Mouse (Mus musculus) heart, postnatal 0 days (tissue): ENCODE measurements around the gene Nek2. TPM values are rescaled to one million over a fixed set of nuclear protein-coding genes. Genes with fewer than 3 reads are reported as not detected.

Experiments
- ATAC-seq: fragments of 200-750 bp; cut with Nextera tagmentation; 2 replicates; pipeline ENCODE4 v1.8.0; 2017; ENCODE audit warnings: low read depth, moderate number of reproducible peaks, moderate library complexity; ENCODE audit not compliant: insufficient read depth
- DNase-seq: peaks from one replicate; pipeline ENCODE4 v3.0.0-alpha.2; 2016; ENCODE audit warnings: low spot score
- H3K27ac ChIP-seq: fragments of 300-500 bp; sonication (generic); 2 replicates; pipeline ENCODE4 v1.5.1; 2014; ENCODE audit warnings: low read depth, mild to moderate bottlenecking
- H3K27me3 ChIP-seq: fragments of 300-500 bp; sonication (generic); 2 replicates; pipeline ENCODE4 v1.6.1; 2014; ENCODE audit warnings: low read length, mixed read lengths; ENCODE audit not compliant: control insufficient read depth, insufficient read depth
- H3K36me3 ChIP-seq: fragments of 300-500 bp; sonication (generic); replicated peaks from 2 replicates; pipeline ENCODE4 v1.6.1; 2014; ENCODE audit warnings: low read length, mixed read lengths; ENCODE audit not compliant: control insufficient read depth, insufficient read depth
- H3K4me1 ChIP-seq: fragments of 300-500 bp; sonication (generic); 2 replicates; pipeline ENCODE4 v1.6.1; 2014; ENCODE audit warnings: antibody characterized with exemption; ENCODE audit not compliant: control insufficient read depth, insufficient read depth
- H3K4me2 ChIP-seq: fragments of 300-500 bp; sonication (generic); 2 replicates; pipeline ENCODE4 v1.6.1; 2014; ENCODE audit warnings: low read depth, mild to moderate bottlenecking, low read length, moderate library complexity
- H3K4me3 ChIP-seq: fragments of 300-500 bp; sonication (generic); 2 replicates; pipeline ENCODE4 v1.5.1; 2014; ENCODE audit warnings: low read depth, low read length
- H3K9ac ChIP-seq: fragments of 300-500 bp; sonication (generic); replicated peaks from 2 replicates; pipeline ENCODE4 v1.6.1; 2014; ENCODE audit warnings: low read depth, low read length, mixed read lengths
- H3K9me3 ChIP-seq: fragments of 300-500 bp; sonication (generic); replicated peaks from 2 replicates; pipeline ENCODE4 v1.6.1; 2016; ENCODE audit warnings: low read length; ENCODE audit not compliant: control insufficient read depth
- CTCF ChIP-seq: IDR thresholded peaks from 2 replicates; pipeline ENCODE4 v1.5.1; 2016; ENCODE audit warnings: antibody characterized with exemption, control low read depth, low read depth
- EP300 ChIP-seq: IDR thresholded peaks from 2 replicates; pipeline ENCODE4 v1.6.1; 2016; ENCODE audit warnings: antibody characterized with exemption, low read depth
- whole genome bisulfite sequencing: fragments of 180-500 bp; shearing (Covaris S2); extraction: QIAGEN DNeasy Blood & Tissue Kit; methylation state at CpG from one replicate; pipeline ENCODE4 v1.1.7; 2014; 5-methylcytosine and 5-hydroxymethylcytosine counted together
- polyA plus RNA-seq: library from polyadenylated mRNA; unstranded; fragments of >200 nt; fragmentation: Nextera tagmentation; extraction: Ambion mirVana; gene quantifications from 2 replicates; pipeline ENCODE4 v1.2.1, GENCODE M21; 2015
- total RNA-seq: library from RNA; depleted of rRNA; stranded (reverse); fragments of >200 nt; gene quantifications from 2 replicates; pipeline ENCODE4 v1.2.3, GENCODE M21; 2014; ENCODE audit warnings: low replicate concordance

The Nek2 gene
- total and polyA plus RNA-seq, 2 experiments from 2014 or later, result 11.7 to 14.8 TPM

- WGBS, result 76% methylated on average over 4 of the region's 4 CpGs
- no peaks in the 10 kb centered on the region for H3K27me3 ChIP-seq
- no peak overlapping the region for H3K4me3 ChIP-seq
- no peaks in the 10 kb centered on the region for H3K9me3 ChIP-seq
- DNase-seq (no peak), ATAC-seq (no peak)
- H3K9ac ChIP-seq, result no peak overlapping the region
- H3K4me1 ChIP-seq, result no peaks in the 10 kb centered on the region
- TF ChIP-seq EP300 (no peak), CTCF (no peak)
- no peak overlapping the region for H3K4me2 ChIP-seq
- no peaks in the 10 kb centered on the region for H3K36me3 ChIP-seq
- H3K27ac ChIP-seq, result no peak overlapping the region
Measured at GRCm38 (mm10) chr1:191814240-191814639, 7.0 kb upstream of the Nek2 start.

GRCm38 (mm10) chr1:191814935-191815334 is 6.3 kb upstream of the Nek2 start:
- WGBS, result 58% methylated on average over 5 of the region's 5 CpGs
- Histone ChIP-seq H3K36me3 (no peaks in the 10 kb centered on the region), H3K27me3 (no peaks in the 10 kb centered on the region), H3K4me1 (no peaks in the 10 kb centered on the region), H3K9ac (no peak overlapping the region), H3K9me3 (no peaks in the 10 kb centered on the region), H3K27ac (no peak overlapping the region), H3K4me2 (no peak overlapping the region), H3K4me3 (no peak overlapping the region)
- DNase-seq, result no peak
- no peak for TF ChIP-seq CTCF
- no peak for TF ChIP-seq EP300
- no peak for ATAC-seq

- Histone ChIP-seq H3K9me3 (no peaks in the 10 kb centered on the region), H3K4me1 (no peaks in the 10 kb centered on the region), H3K4me3 (no peak overlapping the region), H3K27ac (no peak overlapping the region), H3K27me3 (no peaks in the 10 kb centered on the region), H3K36me3 (no peaks in the 10 kb centered on the region), H3K9ac (no peak overlapping the region), H3K4me2 (no peak overlapping the region)
- DNase-seq (no peak), ATAC-seq (no peak)
- no peak for TF ChIP-seq CTCF
- TF ChIP-seq EP300, result no peak
- 61% methylated on average over 3 of the region's 3 CpGs for WGBS
Measured at GRCm38 (mm10) chr1:191816596-191816995, 4.6 kb upstream of the Nek2 start.

- no peak overlapping the region for H3K4me3 ChIP-seq
- no peaks in the 10 kb centered on the region for H3K36me3 ChIP-seq
- H3K9ac ChIP-seq, result no peak overlapping the region
- 0 out of 2 replicates have a peak, but pooled peaks cover 8% of the 10 kb centered on the region for H3K4me1 ChIP-seq
- no peak overlapping the region for H3K27ac ChIP-seq
- TF ChIP-seq EP300 (no peak), CTCF (peak; percentile 97)
- H3K9me3 ChIP-seq, result no peaks in the 10 kb centered on the region
- no peaks in the 10 kb centered on the region for H3K27me3 ChIP-seq
- ATAC-seq (peak; percentile 59), DNase-seq (peak; percentile 90)
- 34% methylated on average over 19 of the region's 19 CpGs for WGBS
- no peak overlapping the region for H3K4me2 ChIP-seq
Measured at GRCm38 (mm10) chr1:191817418-191818144, 3.7 kb upstream of the Nek2 start.

DNA sequence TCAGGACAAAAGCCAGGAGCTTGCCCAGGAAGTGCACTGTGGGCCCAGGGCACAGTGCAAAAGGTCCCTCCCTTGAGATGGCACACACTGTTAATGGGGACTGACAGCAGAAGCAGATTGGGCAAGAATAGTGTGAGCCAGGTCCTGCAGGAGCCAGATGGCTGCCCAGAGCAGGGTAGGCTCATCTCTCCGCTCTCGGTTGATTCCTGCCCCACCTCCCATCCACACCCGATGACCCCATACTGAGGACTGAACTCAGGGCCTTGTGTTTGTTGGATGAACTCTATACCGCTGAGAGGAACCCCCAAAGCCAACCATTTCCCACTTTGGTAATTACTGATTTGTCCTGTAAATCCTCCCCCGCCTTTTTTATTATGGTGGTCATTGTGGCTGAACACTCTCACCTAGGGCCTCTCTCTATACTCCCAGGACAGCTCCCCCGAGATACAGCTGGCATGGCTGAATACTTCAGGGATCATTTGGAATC is 3.1 kb upstream of the Nek2 start:
- no peaks in the 10 kb centered on the region for H3K9me3 ChIP-seq

More for the DNA sequence above, 3.1 kb upstream of the Nek2 start:
- H3K4me2 ChIP-seq, result no peak overlapping the region
- no peak overlapping the region for H3K27ac ChIP-seq
- no peak for ATAC-seq
- TF ChIP-seq CTCF, result no peak
- TF ChIP-seq EP300, result no peak
- no peak overlapping the region for H3K9ac ChIP-seq
- 38% methylated on average over 6 of the region's 6 CpGs for WGBS
- H3K4me1 ChIP-seq, result 0 out of 2 replicates have a peak, but pooled peaks cover 8% of the 10 kb centered on the region
- DNase-seq, result no peak
- H3K27me3 ChIP-seq, result no peaks in the 10 kb centered on the region
- 0 out of 2 replicates have a peak, but pooled peaks cover 1% of the 10 kb centered on the region for H3K36me3 ChIP-seq
- no peak overlapping the region for H3K4me3 ChIP-seq
